Mouse (Mus musculus) adrenal gland, postnatal 14 days (tissue): ENCODE results near the gene Ubap1. TPM values are rescaled to one million over a fixed set of nuclear protein-coding genes. Genes with fewer than 3 reads are reported as not detected.

Source experiments
- DNase-seq: peaks from one replicate; pipeline ENCODE4 v3.0.0; 2021; ENCODE audit warnings: mixed read lengths
- total RNA-seq: library from RNA; stranded (reverse); gene quantifications from 2 replicates; pipeline ENCODE4 v1.2.3, GENCODE M21; 2021

Ubap1 gene
- total RNA-seq, 1 experiment from 2014 or later: 38.5 TPM

- DNase-seq: peak; percentile 14
These were observed 4.5 kb downstream of the Ubap1 start for GRCm38 (mm10) chr4:41353265-41353664.

- DNase-seq: no peak
These were observed 8.4 kb downstream of the Ubap1 start for GRCm38 (mm10) chr4:41357154-41357553.

GRCm38 (mm10) chr4:41358669-41359068 is 9.9 kb downstream of the Ubap1 start:
- DNase-seq: no peak

- DNase-seq: no peak
These were observed 10.6 kb downstream of the Ubap1 start for GRCm38 (mm10) chr4:41359358-41359757.

- no peak for DNase-seq
These were observed 12.3 kb downstream of the Ubap1 start for GRCm38 (mm10) chr4:41361059-41361458.

- peak; percentile 27 for DNase-seq
These were observed 19.4 kb downstream of the Ubap1 start for GRCm38 (mm10) chr4:41368198-41368597.

- DNase-seq: no peak
These were observed 21.1 kb downstream of the Ubap1 start for GRCm38 (mm10) chr4:41369702-41370437.

GRCm38 (mm10) chr4:41377567-41377966 is 28.8 kb downstream of the Ubap1 start:
- DNase-seq: no peak

- no peak for DNase-seq
These were observed 32.6 kb downstream of the Ubap1 start for GRCm38 (mm10) chr4:41381213-41381950.

- no peak for DNase-seq
These were observed 37.7 kb downstream of the Ubap1 start for GRCm38 (mm10) chr4:41386412-41386975.

- DNase-seq: no peak
These were observed 39.1 kb downstream of the Ubap1 start for GRCm38 (mm10) chr4:41387755-41388469.

- no peak for DNase-seq
These were observed 39.8 kb downstream of the Ubap1 start for GRCm38 (mm10) chr4:41388616-41389015.

GRCm38 (mm10) chr4:41389240-41389639 is 40.4 kb downstream of the Ubap1 start:
- no peak for DNase-seq

- DNase-seq: peak; percentile 85
These were observed 41.3 kb downstream of the Ubap1 start for GRCm38 (mm10) chr4:41390122-41390521.

- no peak for DNase-seq
These were observed 42.2 kb downstream of the Ubap1 start for GRCm38 (mm10) chr4:41391015-41391414.

- DNase-seq: peak; percentile 65
These were observed 45.9 kb downstream of the Ubap1 start for GRCm38 (mm10) chr4:41394651-41395050.

- DNase-seq: no peak
These were observed 49.6 kb downstream of the Ubap1 start for GRCm38 (mm10) chr4:41398353-41398752.

- peak; percentile 46 for DNase-seq
These were observed 51.1 kb downstream of the Ubap1 start for GRCm38 (mm10) chr4:41399904-41400303.

- DNase-seq: no peak
These were observed 52.4 kb downstream of the Ubap1 start for GRCm38 (mm10) chr4:41401167-41401566.

- DNase-seq: no peak
These were observed 52.8 kb downstream of the Ubap1 start for GRCm38 (mm10) chr4:41401573-41401972.

- DNase-seq: no peak
These were observed 57.8 kb downstream of the Ubap1 start for GRCm38 (mm10) chr4:41406597-41406996.

GRCm38 (mm10) chr4:41407353-41407752 is 58.6 kb downstream of the Ubap1 start:
- DNase-seq: no peak

GRCm38 (mm10) chr4:41409341-41409740 is 60.5 kb downstream of the Ubap1 start:
- DNase-seq: no peak
